Mouse (Mus musculus) 416B (cell line): Measurements from ENCODE around the gene Cnnm1.
A peak's percentile ranks its signal among the peaks of the same experiment; 100 is the strongest.

Experiments
- DNase-seq: peaks from one replicate; pipeline ENCODE4 v3.0.0; 2011; ENCODE audit warnings: low read depth

Cnnm1 gene

GRCm38 (mm10) chr19:43511621-43512620 lies 71.7 kb downstream of the Cnnm1 start:
- DNase-seq, result peak; percentile 7

- DNase-seq, result no peak
Observed at GRCm38 (mm10) chr19:43513874-43514273, 73.6 kb downstream of the Cnnm1 start.

GRCm38 (mm10) chr19:43515668-43516396 lies 75.6 kb downstream of the Cnnm1 start:
- DNase-seq, result no peak

- DNase-seq, result no peak
Observed at GRCm38 (mm10) chr19:43516397-43517035, 76.3 kb downstream of the Cnnm1 start.

- no peak for DNase-seq
Observed at GRCm38 (mm10) chr19:43517320-43517719, 77.1 kb downstream of the Cnnm1 start.

GRCm38 (mm10) chr19:43517808-43518207 lies 77.6 kb downstream of the Cnnm1 start:
- DNase-seq, result no peak

- no peak for DNase-seq
Observed at GRCm38 (mm10) chr19:43518261-43518660, 78.0 kb downstream of the Cnnm1 start.

- DNase-seq, result no peak
Observed at GRCm38 (mm10) chr19:43519226-43519625, 79.0 kb downstream of the Cnnm1 start.

- no peak for DNase-seq
Observed at GRCm38 (mm10) chr19:43520402-43520801, 80.2 kb downstream of the Cnnm1 start.

- no peak for DNase-seq
Observed at GRCm38 (mm10) chr19:43521362-43521761, 81.1 kb downstream of the Cnnm1 start.

- no peak for DNase-seq
Observed at GRCm38 (mm10) chr19:43521996-43522395, 81.8 kb downstream of the Cnnm1 start.

GRCm38 (mm10) chr19:43523551-43523950 lies 83.3 kb downstream of the Cnnm1 start:
- no peak for DNase-seq

GRCm38 (mm10) chr19:43524187-43525103 lies 84.2 kb downstream of the Cnnm1 start, which contains the start of gene Got1:
TSS of gene Got1 (minus strand) at chr19:43524605.
- DNase-seq, result no peak

GRCm38 (mm10) chr19:43525104-43525482 lies 84.9 kb downstream of the Cnnm1 start:
- DNase-seq, result no peak

- DNase-seq, result no peak
Observed at GRCm38 (mm10) chr19:43525566-43525965, 85.3 kb downstream of the Cnnm1 start.

GRCm38 (mm10) chr19:43526025-43526424 lies 85.8 kb downstream of the Cnnm1 start:
- DNase-seq, result no peak

- no peak for DNase-seq
Observed at GRCm38 (mm10) chr19:43527131-43527530, 86.9 kb downstream of the Cnnm1 start.

GRCm38 (mm10) chr19:43528056-43528587 lies 87.9 kb downstream of the Cnnm1 start:
- no peak for DNase-seq

GRCm38 (mm10) chr19:43530197-43530770 lies 90.0 kb downstream of the Cnnm1 start:
- DNase-seq, result peak; percentile 85

- no peak for DNase-seq
Observed at GRCm38 (mm10) chr19:43530921-43531320, 90.7 kb downstream of the Cnnm1 start.

GRCm38 (mm10) chr19:43535372-43535771 lies 95.1 kb downstream of the Cnnm1 start:
- DNase-seq, result no peak
